Mouse (Mus musculus): ENCODE measurements at regions not wholly inside any gene's neighbourhood (a gene's known extent, or its start where the extent isn't known, plus 50 kb on each side); places are given as distances from the start of the nearest gene placed in this dataset.

GRCm38 (mm10) chr9:88124322-88125005 lies 202.5 kb upstream of the Nt5e start:
- no peak overlapping the region for H3K9ac ChIP-seq (ENCODE audit: low read depth, low read length)

DNA sequence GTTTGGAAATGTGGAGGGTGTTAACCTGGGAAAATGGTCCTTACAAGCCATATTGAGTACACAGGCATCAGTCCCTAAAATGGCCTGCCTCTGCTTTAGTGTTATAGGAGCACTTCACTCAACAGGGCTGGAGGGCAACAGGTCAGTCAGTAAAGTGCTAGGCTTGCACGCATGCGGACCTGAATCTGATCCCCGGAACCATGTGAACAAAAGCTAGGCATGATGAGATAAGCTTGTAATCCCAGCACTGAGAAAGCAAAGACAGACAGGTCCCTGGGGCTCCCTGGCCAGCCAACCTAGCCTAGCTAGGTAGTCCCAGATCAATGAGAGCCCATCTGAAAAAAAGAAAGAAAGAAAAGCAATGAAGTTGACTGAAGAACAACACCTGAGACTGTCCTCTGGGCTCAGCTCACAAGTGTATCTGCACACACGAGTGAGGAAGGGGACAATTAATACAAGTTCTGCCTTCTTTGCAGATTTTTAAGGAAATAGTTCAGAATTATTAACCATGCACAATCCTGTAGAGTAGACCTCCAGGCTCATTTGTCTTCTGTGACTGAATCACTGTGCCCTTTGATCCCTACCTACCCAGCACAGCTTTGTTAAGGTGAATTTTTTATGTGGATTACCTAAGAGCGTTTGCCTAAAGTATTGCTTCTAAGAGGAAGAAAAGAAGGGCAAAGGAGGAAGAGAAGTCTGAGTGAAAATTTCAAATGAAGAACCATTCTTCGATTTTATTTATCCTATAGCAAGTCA lies 163.8 kb upstream of the Nt5e start:
- Histone ChIP-seq H3K27ac (ENCODE audit: low read depth, low read length) (no peak overlapping the region), H3K9me3 (ENCODE audit: control insufficient read depth) (no peaks in the 10 kb centered on the region), H3K4me1 (replicated peaks; ENCODE audit: control insufficient read depth, insufficient read depth, low read length) (no peaks in the 10 kb centered on the region), H3K4me3 (ENCODE audit: low read depth, low read length) (no peak overlapping the region), H3K4me2 (replicated peaks; ENCODE audit: low read depth) (peak overlapping the region; percentile 18; the same call in 1 of the 2 replicates), H3K27me3 (replicated peaks; ENCODE audit: control insufficient read depth, insufficient read depth, low read length) (no peaks in the 10 kb centered on the region), H3K36me3 (ENCODE audit: control insufficient read depth, insufficient read depth) (no peaks in the 10 kb centered on the region), H3K9ac (ENCODE audit: low read depth, low read length) (no peak overlapping the region)
- no peak for TF ChIP-seq CTCF (IDR thresholded peaks at IDR 0.05; ENCODE audit: low read depth)
- no peak for ATAC-seq
- 62% methylated on average over 6 of the region's 6 CpGs for WGBS

More at GRCm38 (mm10) chr9:88124322-88125005, 202.5 kb upstream of the Nt5e start:
- Histone ChIP-seq H3K4me1 (replicated peaks; ENCODE audit: control insufficient read depth, insufficient read depth, low read length) (no peaks in the 10 kb centered on the region), H3K27me3 (replicated peaks; ENCODE audit: control insufficient read depth, insufficient read depth, low read length) (no peaks in the 10 kb centered on the region), H3K4me2 (replicated peaks; ENCODE audit: low read depth) (no peak overlapping the region), H3K4me3 (ENCODE audit: low read depth, low read length) (no peak overlapping the region), H3K36me3 (ENCODE audit: control insufficient read depth, insufficient read depth) (no peaks in the 10 kb centered on the region), H3K9me3 (ENCODE audit: control insufficient read depth) (no peaks in the 10 kb centered on the region), H3K27ac (ENCODE audit: low read depth, low read length) (no peak overlapping the region)
- TF ChIP-seq CTCF (IDR thresholded peaks at IDR 0.05; ENCODE audit: low read depth) = no peak
- no peak for ATAC-seq
- 85% methylated on average over 9 of the region's 9 CpGs for WGBS

DNA sequence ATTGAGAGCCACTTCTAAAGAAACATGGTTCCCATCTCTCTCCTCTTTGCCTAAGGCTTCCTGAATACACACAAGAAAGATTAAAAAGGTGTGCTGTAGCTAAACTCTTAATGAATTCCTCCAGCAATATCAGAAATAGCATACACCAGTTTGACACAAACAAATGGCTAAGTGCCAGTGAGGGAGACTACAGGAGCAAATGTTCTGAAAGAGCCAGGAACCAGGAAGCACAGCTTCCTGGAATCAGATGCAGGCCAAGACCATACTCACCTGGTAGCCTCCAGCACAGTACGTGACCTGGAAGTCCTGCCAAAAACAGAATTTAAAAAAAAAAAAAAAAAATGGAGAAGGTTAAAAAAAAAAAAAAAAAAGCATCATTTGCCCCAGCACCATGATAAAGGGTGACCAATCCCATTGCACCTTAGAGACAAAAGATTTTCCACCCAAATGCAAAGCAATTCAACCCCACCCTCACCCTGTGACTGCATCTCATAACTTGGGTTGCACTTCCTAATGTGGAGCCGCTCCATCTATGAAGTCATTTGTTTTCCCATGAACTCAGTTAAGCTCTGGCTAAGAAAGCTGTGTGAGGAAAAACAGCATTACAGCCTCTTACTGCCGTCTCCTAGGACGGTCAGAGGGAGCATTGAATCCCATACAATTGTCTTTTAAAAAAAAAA lies 149.3 kb upstream of the Nt5e start:
- no peaks in the 10 kb centered on the region for H3K9me3 ChIP-seq (ENCODE audit: control insufficient read depth)
- ATAC-seq = no peak
- H3K27ac ChIP-seq (ENCODE audit: low read depth, low read length) = no peak overlapping the region
- H3K4me1 ChIP-seq (replicated peaks; ENCODE audit: control insufficient read depth, insufficient read depth, low read length) = no peaks in the 10 kb centered on the region
- H3K4me3 ChIP-seq (ENCODE audit: low read depth, low read length) = no peak overlapping the region
- WGBS = 79% methylated on average over 4 of the region's 4 CpGs
- H3K36me3 ChIP-seq (ENCODE audit: control insufficient read depth, insufficient read depth) = no peaks in the 10 kb centered on the region
- no peaks in the 10 kb centered on the region for H3K27me3 ChIP-seq (replicated peaks; ENCODE audit: control insufficient read depth, insufficient read depth, low read length)
- no peak overlapping the region for H3K9ac ChIP-seq (ENCODE audit: low read depth, low read length)
- no peak for TF ChIP-seq CTCF (IDR thresholded peaks at IDR 0.05; ENCODE audit: low read depth)
- H3K4me2 ChIP-seq (replicated peaks; ENCODE audit: low read depth) = no peak overlapping the region

GRCm38 (mm10) chr9:88181189-88181994 lies 145.6 kb upstream of the Nt5e start:
- Histone ChIP-seq H3K4me1 (replicated peaks; ENCODE audit: control insufficient read depth, insufficient read depth, low read length) (no peaks in the 10 kb centered on the region), H3K4me3 (ENCODE audit: low read depth, low read length) (no peak overlapping the region), H3K36me3 (ENCODE audit: control insufficient read depth, insufficient read depth) (no peaks in the 10 kb centered on the region), H3K4me2 (replicated peaks; ENCODE audit: low read depth) (no peak overlapping the region), H3K27ac (ENCODE audit: low read depth, low read length) (no peak overlapping the region), H3K9ac (ENCODE audit: low read depth, low read length) (no peak overlapping the region), H3K9me3 (ENCODE audit: control insufficient read depth) (no peaks in the 10 kb centered on the region), H3K27me3 (replicated peaks; ENCODE audit: control insufficient read depth, insufficient read depth, low read length) (no peaks in the 10 kb centered on the region)
- WGBS = 77% methylated on average over 9 of the region's 9 CpGs
- no peak for TF ChIP-seq CTCF (IDR thresholded peaks at IDR 0.05; ENCODE audit: low read depth)
- ATAC-seq = no peak

GRCm38 (mm10) chr9:88207378-88207777 lies 119.6 kb upstream of the Nt5e start:
- no peak overlapping the region for H3K27ac ChIP-seq (ENCODE audit: low read depth, low read length)
- H3K9ac ChIP-seq (ENCODE audit: low read depth, low read length) = no peak overlapping the region
- WGBS = 68% methylated on average over 7 of the region's 7 CpGs
- no peak for TF ChIP-seq CTCF (IDR thresholded peaks at IDR 0.05; ENCODE audit: low read depth)
- H3K27me3 ChIP-seq (replicated peaks; ENCODE audit: control insufficient read depth, insufficient read depth, low read length) = no peaks in the 10 kb centered on the region
- H3K4me1 ChIP-seq (replicated peaks; ENCODE audit: control insufficient read depth, insufficient read depth, low read length) = no peaks in the 10 kb centered on the region
- no peak overlapping the region for H3K4me3 ChIP-seq (ENCODE audit: low read depth, low read length)
- H3K36me3 ChIP-seq (ENCODE audit: control insufficient read depth, insufficient read depth) = no peaks in the 10 kb centered on the region
- no peak overlapping the region for H3K4me2 ChIP-seq (replicated peaks; ENCODE audit: low read depth)
- H3K9me3 ChIP-seq (ENCODE audit: control insufficient read depth) = no peaks in the 10 kb centered on the region
- ATAC-seq = no peak

- Histone ChIP-seq H3K4me2 (replicated peaks; ENCODE audit: low read depth) (no peak overlapping the region), H3K9ac (ENCODE audit: low read depth, low read length) (no peak overlapping the region), H3K27ac (ENCODE audit: low read depth, low read length) (no peak overlapping the region), H3K27me3 (replicated peaks; ENCODE audit: control insufficient read depth, insufficient read depth, low read length) (no peaks in the 10 kb centered on the region), H3K4me3 (ENCODE audit: low read depth, low read length) (no peak overlapping the region), H3K36me3 (ENCODE audit: control insufficient read depth, insufficient read depth) (no peaks in the 10 kb centered on the region), H3K9me3 (ENCODE audit: control insufficient read depth) (no peaks in the 10 kb centered on the region), H3K4me1 (replicated peaks; ENCODE audit: control insufficient read depth, insufficient read depth, low read length) (no peaks in the 10 kb centered on the region)
- ATAC-seq = peak; percentile 54; the same call in 1 of the 2 replicates
- no peak for TF ChIP-seq CTCF (IDR thresholded peaks at IDR 0.05; ENCODE audit: low read depth)
Observed at GRCm38 (mm10) chr9:88208022-88208421, 119.0 kb upstream of the Nt5e start.
